Mouse (Mus musculus) hindbrain, embryonic 11.5 days (tissue): ENCODE results near the gene Cntn4. TPM values are rescaled to one million over a fixed set of nuclear protein-coding genes. Genes with fewer than 3 reads are reported as not detected.

ENCODE experiments used
- ATAC-seq: fragments of 200-750 bp; cut with Nextera tagmentation; 2 replicates; pipeline ENCODE4 v1.8.0; 2017; ENCODE audit warnings: mild to moderate bottlenecking, moderate TSS enrichment, moderate library complexity; ENCODE audit not compliant: low FRiP score
- DNase-seq: peaks from one replicate; pipeline ENCODE4 v3.0.0-alpha.2; 2015; ENCODE audit warnings: low spot score
- H3K27ac ChIP-seq: fragments of 300-500 bp; sonication (generic); 2 replicates; pipeline ENCODE4 v1.5.1; 2014; ENCODE audit warnings: mild to moderate bottlenecking, low read depth, low read length
- H3K27me3 ChIP-seq: fragments of 300-500 bp; sonication (generic); 2 replicates; pipeline ENCODE4 v1.6.1; 2014; ENCODE audit warnings: mild to moderate bottlenecking, low read length, moderate library complexity, mixed read lengths; ENCODE audit not compliant: control insufficient read depth, insufficient read depth
- H3K36me3 ChIP-seq: fragments of 300-500 bp; sonication (generic); 2 replicates; pipeline ENCODE4 v1.6.1; 2014; ENCODE audit warnings: mild to moderate bottlenecking, low read length, moderate library complexity, mixed read lengths; ENCODE audit not compliant: control insufficient read depth, insufficient read depth
- H3K4me1 ChIP-seq: fragments of 300-500 bp; sonication (generic); replicated peaks from 2 replicates; pipeline ENCODE4 v1.6.1; 2014; ENCODE audit warnings: low read length, mixed read lengths; ENCODE audit not compliant: control insufficient read depth, insufficient read depth
- H3K4me2 ChIP-seq: fragments of 300-500 bp; sonication (generic); replicated peaks from 2 replicates; pipeline ENCODE4 v1.6.1; 2014; ENCODE audit warnings: mild to moderate bottlenecking, low read depth, low read length
- H3K4me3 ChIP-seq: fragments of 300-500 bp; sonication (generic); 2 replicates; pipeline ENCODE4 v1.5.1; 2014; ENCODE audit warnings: low read depth, low read length
- H3K9ac ChIP-seq: fragments of 300-500 bp; sonication (generic); 2 replicates; pipeline ENCODE4 v1.6.1; 2014; ENCODE audit warnings: low read depth, low read length
- H3K9me3 ChIP-seq: fragments of 300-500 bp; sonication (generic); 2 replicates; pipeline ENCODE4 v1.6.1; 2016; ENCODE audit warnings: low read length; ENCODE audit not compliant: control insufficient read depth
- WGBS: fragments of 180-500 bp; shearing (Covaris S2); extraction: QIAGEN DNeasy Blood & Tissue Kit; methylation state at CpG from one replicate; pipeline ENCODE4 v1.1.7; 2014; 5-methylcytosine and 5-hydroxymethylcytosine counted together
- polyA plus RNA-seq: library from polyadenylated mRNA; unstranded; fragments of >200 nt; fragmentation: Nextera tagmentation; extraction: Ambion mirVana; gene quantifications from 2 replicates; pipeline ENCODE4 v1.2.1, GENCODE M21; 2014

Gene Cntn4
- polyA plus RNA-seq, 1 experiment from 2014 or later, result 1.7 TPM

DNA sequence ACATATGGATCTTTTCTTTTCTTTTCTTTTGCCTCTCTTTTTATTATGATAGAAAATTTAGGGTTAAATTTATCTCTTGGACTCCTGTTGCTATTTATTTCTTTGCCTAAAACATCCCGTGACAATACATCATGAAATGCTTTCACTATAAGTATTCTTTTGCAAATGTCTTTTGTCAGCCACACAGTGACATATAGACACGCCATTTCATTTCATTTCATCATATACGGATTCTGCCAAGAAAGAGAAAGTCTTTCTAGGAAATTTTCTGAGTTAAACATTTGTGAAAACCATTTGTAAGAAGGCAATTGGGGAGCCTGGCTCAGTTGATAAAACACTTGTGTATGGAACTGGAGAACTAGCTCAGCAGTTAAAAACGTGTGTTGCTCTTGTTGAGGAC is 625.0 kb downstream of the Cntn4 start:
- no peaks in the 10 kb centered on the region for H3K36me3 ChIP-seq
- H3K27me3 ChIP-seq, result no peaks in the 10 kb centered on the region
- H3K4me3 ChIP-seq, result no peak overlapping the region
- ATAC-seq, result no peak
- H3K4me2 ChIP-seq, result no peak overlapping the region
- WGBS, result 73% methylated on average over 4 of the region's 4 CpGs
- H3K4me1 ChIP-seq, result no peaks in the 10 kb centered on the region
- H3K9ac ChIP-seq, result no peak overlapping the region
- H3K9me3 ChIP-seq, result no peaks in the 10 kb centered on the region
- no peak overlapping the region for H3K27ac ChIP-seq
- DNase-seq, result no peak

DNA sequence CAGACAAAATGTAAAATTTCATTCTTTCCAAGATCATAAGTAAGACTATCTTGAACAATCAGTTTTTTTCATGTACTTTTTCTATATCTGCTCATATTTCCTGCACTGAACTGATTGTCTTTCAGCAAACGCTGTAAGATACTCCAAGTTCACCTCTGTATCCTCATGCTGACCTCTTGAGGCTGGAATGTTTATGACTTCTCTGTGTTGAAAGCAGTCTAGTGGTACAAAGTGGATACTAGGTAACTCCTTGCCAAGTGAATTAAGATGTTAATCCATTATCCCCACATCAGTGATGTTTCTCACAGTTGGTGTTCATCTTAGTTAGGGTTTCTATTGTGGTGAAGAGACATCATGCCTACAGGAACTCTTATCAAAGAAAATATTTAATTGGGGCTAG is 651.5 kb downstream of the Cntn4 start:
- Histone ChIP-seq H3K27ac (no peak overlapping the region), H3K9ac (no peak overlapping the region), H3K27me3 (no peaks in the 10 kb centered on the region), H3K9me3 (no peaks in the 10 kb centered on the region), H3K4me3 (no peak overlapping the region), H3K4me1 (no peaks in the 10 kb centered on the region), H3K4me2 (no peak overlapping the region), H3K36me3 (no peaks in the 10 kb centered on the region)
- no peak for ATAC-seq
- 73% methylated on average over 1 of the region's 1 CpGs for WGBS
- no peak for DNase-seq

DNA sequence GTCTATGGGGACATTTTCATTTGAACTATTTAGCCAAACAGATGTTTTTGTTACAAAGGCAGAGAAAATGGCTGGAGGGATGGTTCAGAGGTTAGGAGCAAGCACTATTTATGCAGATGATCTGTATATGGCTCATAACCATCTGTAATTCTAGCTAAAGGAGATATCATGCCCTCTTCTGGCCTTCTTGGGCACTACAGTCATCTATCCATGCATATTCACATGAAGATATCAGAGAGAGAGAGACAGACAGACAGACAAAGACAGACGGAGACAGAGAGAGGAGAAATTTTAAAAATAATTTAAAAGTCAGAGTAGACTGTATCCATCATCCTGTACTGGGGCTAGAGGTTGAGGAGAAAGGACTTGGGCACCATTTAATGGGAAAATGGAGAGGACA is 652.2 kb downstream of the Cntn4 start:
- 89% methylated on average over 1 of the region's 1 CpGs for WGBS
- Histone ChIP-seq H3K9ac (no peak overlapping the region), H3K9me3 (no peaks in the 10 kb centered on the region), H3K36me3 (no peaks in the 10 kb centered on the region), H3K4me1 (no peaks in the 10 kb centered on the region), H3K27me3 (no peaks in the 10 kb centered on the region), H3K4me2 (no peak overlapping the region), H3K4me3 (no peak overlapping the region), H3K27ac (no peak overlapping the region)
- no peak for ATAC-seq
- DNase-seq, result no peak

DNA sequence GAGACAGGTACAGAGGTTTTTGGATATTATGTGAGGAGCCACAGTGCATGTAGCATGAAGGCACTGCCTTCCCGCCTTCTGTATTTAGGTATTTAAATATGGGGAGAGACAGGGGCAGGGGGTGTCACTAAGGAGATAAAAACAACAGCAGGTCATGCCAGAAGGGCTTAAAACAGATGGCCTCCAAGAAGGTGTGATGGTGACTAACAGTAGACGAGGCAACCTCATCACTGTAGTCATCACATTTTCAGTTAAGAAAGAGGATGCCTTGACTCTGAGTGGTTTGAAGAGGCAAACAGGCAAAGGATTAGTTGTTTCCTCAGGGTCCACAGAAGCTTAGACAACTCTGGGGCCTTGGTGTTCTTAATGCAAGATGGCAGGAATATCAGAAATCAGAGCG is 655.0 kb downstream of the Cntn4 start:
- no peak overlapping the region for H3K9ac ChIP-seq
- WGBS, result 86% methylated on average over 3 of the region's 3 CpGs
- no peaks in the 10 kb centered on the region for H3K9me3 ChIP-seq
- H3K4me2 ChIP-seq, result no peak overlapping the region
- H3K36me3 ChIP-seq, result no peaks in the 10 kb centered on the region
- no peak for DNase-seq
- H3K4me1 ChIP-seq, result no peaks in the 10 kb centered on the region
- no peak overlapping the region for H3K4me3 ChIP-seq
- no peak overlapping the region for H3K27ac ChIP-seq
- ATAC-seq, result no peak
- H3K27me3 ChIP-seq, result no peaks in the 10 kb centered on the region

DNA sequence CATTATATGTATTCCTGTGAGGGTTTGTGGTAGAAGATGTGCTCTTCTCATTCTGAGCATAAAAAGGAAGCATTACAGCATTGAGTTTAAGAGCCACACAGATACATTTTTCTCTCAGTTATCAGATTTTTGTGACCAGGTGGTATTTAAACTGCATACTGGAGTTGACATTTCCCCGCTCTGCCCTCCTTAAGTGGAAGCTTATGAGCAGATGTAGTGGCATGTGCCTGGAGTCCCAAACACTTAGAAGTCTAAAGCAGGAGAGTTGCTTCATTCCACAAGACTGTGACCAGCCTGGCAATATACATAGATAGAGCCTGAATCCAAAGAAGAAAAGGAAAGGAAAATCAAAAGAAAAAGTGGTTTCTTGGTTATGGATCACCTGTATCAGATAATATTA is 655.5 kb downstream of the Cntn4 start:
- Histone ChIP-seq H3K9ac (no peak overlapping the region), H3K36me3 (no peaks in the 10 kb centered on the region), H3K4me1 (no peaks in the 10 kb centered on the region), H3K9me3 (no peaks in the 10 kb centered on the region), H3K4me3 (no peak overlapping the region), H3K27ac (no peak overlapping the region), H3K4me2 (no peak overlapping the region), H3K27me3 (no peaks in the 10 kb centered on the region)
- WGBS, result 88% methylated on average over 1 of the region's 1 CpGs
- DNase-seq (no peak), ATAC-seq (no peak)

DNA sequence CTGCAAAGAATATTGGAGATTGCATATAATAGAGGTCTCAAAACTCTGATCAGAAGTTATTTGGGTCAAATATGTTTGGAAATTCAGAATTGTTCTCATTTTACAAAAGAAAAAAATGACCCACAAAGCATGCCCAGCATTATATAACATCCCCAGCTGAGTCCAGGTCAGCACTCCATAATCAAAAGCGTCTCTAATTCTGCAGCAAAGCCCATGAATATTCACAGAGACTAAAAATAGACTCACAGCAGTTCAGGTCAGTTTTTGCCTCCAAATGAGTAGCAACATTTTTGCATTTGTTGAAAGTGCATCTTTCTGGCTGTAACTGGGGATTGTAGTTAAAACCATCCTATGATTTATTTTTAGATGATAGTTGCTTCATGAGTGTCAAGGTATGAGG is 657.6 kb downstream of the Cntn4 start:
- Histone ChIP-seq H3K4me1 (no peaks in the 10 kb centered on the region), H3K4me3 (no peak overlapping the region), H3K9ac (no peak overlapping the region), H3K27me3 (no peaks in the 10 kb centered on the region), H3K36me3 (no peaks in the 10 kb centered on the region), H3K9me3 (no peaks in the 10 kb centered on the region), H3K27ac (no peak overlapping the region), H3K4me2 (no peak overlapping the region)
- no peak for ATAC-seq
- DNase-seq, result no peak
- WGBS, result 50% methylated on average over 1 of the region's 1 CpGs

DNA sequence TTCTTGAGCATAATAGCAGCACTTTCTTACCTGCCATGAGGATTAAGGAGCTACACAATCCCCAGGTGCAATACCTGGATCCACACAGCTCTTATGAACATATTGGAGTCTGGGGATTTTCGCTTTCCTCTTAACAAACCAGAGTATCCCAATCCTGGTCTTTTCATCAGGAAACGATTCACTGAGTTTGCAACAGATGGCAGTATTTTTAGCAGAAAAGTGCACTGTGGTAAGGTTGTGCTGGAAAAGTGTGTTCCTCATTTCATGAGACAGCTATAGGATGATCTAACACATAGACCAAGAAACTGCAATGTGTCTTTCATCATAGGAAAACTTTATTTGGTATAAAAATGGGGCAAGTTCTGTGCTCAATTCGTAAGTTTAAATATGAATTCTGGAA is 659.3 kb downstream of the Cntn4 start:
- Histone ChIP-seq H3K27ac (no peak overlapping the region), H3K4me2 (no peak overlapping the region), H3K4me1 (no peaks in the 10 kb centered on the region), H3K36me3 (no peaks in the 10 kb centered on the region), H3K9me3 (no peaks in the 10 kb centered on the region), H3K4me3 (no peak overlapping the region), H3K9ac (no peak overlapping the region), H3K27me3 (no peaks in the 10 kb centered on the region)
- DNase-seq, result no peak
- ATAC-seq, result no peak
- 86% methylated on average over 3 of the region's 3 CpGs for WGBS

DNA sequence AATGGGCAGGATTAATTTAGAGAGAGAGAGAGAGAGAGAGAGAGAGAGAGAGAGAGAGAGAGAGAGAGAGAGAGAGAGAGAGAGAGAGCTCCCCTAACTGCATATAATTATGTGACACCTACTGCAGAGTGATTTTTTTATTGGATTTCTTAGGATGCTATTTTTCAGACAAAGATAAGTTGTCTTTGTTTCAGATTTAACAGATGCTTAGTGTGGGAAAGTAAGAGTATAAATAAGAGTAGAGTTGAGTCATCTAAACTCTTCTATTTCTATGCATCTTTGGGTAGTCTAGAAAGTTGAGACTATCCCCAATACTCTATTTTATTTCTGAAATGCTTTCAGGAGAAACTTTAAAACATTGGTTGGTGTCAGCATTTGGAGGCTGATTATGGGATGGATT is 660.4 kb downstream of the Cntn4 start:
- Histone ChIP-seq H3K9me3 (no peaks in the 10 kb centered on the region), H3K9ac (no peak overlapping the region), H3K4me2 (no peak overlapping the region), H3K36me3 (no peaks in the 10 kb centered on the region), H3K27ac (no peak overlapping the region), H3K4me3 (no peak overlapping the region), H3K27me3 (no peaks in the 10 kb centered on the region), H3K4me1 (no peaks in the 10 kb centered on the region)
- DNase-seq, result no peak
- ATAC-seq, result no peak

DNA sequence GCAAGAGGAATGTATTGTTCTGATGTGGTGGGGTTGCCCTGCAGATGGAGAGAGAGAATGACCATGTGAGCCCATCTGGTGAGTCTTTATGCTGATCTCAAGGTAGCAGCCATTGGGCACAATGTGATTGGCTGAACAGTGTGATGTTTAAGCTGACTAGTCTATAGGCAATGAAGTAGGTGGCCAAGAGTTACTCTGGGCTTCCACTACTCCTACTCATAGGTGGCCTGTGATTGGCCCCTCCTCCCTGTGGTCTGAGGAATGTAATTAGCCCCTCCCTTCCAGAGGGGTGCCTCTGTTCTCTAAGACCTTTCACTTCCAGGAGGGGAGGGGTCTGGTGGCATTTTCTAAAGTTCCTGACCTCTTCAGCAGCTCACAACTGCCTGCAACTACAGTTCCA is 663.7 kb downstream of the Cntn4 start:
- H3K4me1 ChIP-seq, result no peaks in the 10 kb centered on the region
- no peak for DNase-seq
- no peaks in the 10 kb centered on the region for H3K36me3 ChIP-seq
- H3K9me3 ChIP-seq, result no peaks in the 10 kb centered on the region
- H3K27me3 ChIP-seq, result no peaks in the 10 kb centered on the region
- no peak overlapping the region for H3K4me3 ChIP-seq
- H3K4me2 ChIP-seq, result no peak overlapping the region
- peak; percentile 12; the same call in 1 of the 2 replicates for ATAC-seq
- H3K9ac ChIP-seq, result no peak overlapping the region
- no peak overlapping the region for H3K27ac ChIP-seq
